Mouse (Mus musculus): ENCODE measurements around the gene Opcml. TPM values are rescaled to one million over a fixed set of nuclear protein-coding genes. Genes with fewer than 3 reads are reported as not detected.
A peak's percentile ranks its signal among the peaks of the same experiment; 100 is the strongest.

Opcml gene
- total RNA-seq (2014; rRNA removed) (128 and 140 TPM in 2 replicates), polyA plus RNA-seq (2015; fragmentation: Nextera tagmentation; extraction: Ambion mirVana) (34.0 and 48.3 TPM in 2 replicates)

DNA sequence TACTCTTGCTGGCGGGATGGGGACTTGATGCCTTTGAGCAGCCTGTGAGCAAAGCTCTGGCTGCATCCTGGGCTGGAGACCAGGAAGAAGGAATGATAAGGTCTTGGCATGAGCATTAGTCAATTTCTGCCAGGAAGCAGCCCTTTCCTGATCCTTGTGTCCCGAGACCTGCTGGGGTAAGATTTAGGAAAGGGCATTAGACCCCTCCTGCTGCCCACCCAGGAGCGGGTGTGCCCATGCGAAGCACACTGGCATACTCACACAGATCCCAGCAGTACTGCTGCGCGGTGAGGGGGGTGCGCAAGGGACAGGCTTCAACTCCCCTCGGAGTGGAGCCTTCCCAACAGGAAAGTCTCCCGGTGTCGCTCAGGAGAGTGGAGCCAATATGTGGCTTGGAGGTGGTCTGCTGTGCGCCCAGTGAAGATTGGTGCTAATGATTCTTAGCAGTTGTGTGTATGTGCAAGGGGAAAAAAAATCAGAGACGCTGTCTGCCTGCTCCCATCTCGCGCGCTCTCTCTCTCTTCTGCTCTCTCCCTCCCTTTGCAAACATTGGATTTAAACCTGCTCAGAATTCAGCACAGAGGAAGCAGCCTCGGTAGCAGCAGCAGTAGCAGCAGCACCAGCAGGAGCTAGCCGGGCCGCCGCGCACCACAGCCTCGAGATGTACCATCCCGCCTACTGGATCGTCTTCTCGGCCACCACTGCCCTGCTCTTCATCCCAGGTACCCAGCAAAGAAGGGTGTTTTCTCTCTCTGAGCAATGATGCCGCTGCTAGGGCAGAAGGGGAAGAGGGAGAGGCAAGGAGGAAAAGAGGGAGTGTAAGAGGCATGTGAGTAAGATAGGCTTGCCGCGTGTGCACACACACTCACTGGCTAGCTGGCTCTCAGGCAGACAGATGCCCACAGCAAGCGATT lies at the start of gene Opcml:
TSS of gene Opcml (plus strand) at position 51 of the 914 bp plus-strand sequence.
- ATAC-seq (peak; percentile 95), DNase-seq (peak; percentile 79)
- H3K4me1 ChIP-seq (ENCODE audit: insufficient read depth), result 0 out of 2 replicates have a peak, but pooled peaks cover 4% of the 10 kb centered on the region
- H3K4me3 ChIP-seq (ENCODE audit: low read depth, low read length), result peak within 1 kb of the TSS; percentile 63
- peak within 1 kb of the TSS; percentile 75 for H3K9ac ChIP-seq
- peak within 1 kb of the TSS; percentile 62 for H3K4me2 ChIP-seq (ENCODE audit: low read depth)
- WGBS, result 2% methylated on average over 28 of the region's 28 CpGs
- H3K9me3 ChIP-seq (ENCODE audit: low read length), result no peaks in the 10 kb centered on the region
- no peaks in the 10 kb centered on the region for H3K27me3 ChIP-seq (ENCODE audit: insufficient read depth, low read length)
- no peaks in the 10 kb centered on the region for H3K36me3 ChIP-seq (ENCODE audit: insufficient read depth)
- TF ChIP-seq CTCF (IDR thresholded peaks at IDR 0.05; ENCODE audit: low read depth), result no peak
- H3K27ac ChIP-seq (ENCODE audit: low read depth, low read length), result peak within 1 kb of the TSS; percentile 89

DNA sequence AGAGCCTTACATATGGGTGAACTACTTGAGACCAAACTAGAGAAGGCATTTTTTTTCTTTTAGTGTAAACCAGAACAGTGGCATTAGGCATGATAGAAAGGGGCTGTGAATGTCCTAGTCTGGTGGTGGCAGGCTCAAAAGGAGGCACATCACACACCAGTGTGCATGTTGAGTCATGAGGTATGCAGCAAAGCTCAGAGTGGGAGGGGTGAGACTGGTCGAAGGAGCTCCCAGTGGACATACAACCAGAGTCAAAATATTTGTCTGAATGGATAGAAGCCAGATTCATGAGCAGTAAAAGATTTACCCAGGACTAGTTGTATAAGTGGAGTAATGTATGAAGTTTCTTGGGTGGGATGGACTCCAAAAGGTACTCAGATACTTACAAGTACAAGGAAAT lies 31.9 kb upstream of the Opcml start:
- Histone ChIP-seq H3K27me3 (ENCODE audit: insufficient read depth, low read length) (no peaks in the 10 kb centered on the region), H3K27ac (ENCODE audit: low read depth, low read length) (no peak overlapping the region), H3K4me3 (ENCODE audit: low read depth, low read length) (no peak overlapping the region), H3K4me1 (ENCODE audit: insufficient read depth) (no peaks in the 10 kb centered on the region), H3K36me3 (ENCODE audit: insufficient read depth) (no peaks in the 10 kb centered on the region), H3K9me3 (ENCODE audit: low read length) (no peaks in the 10 kb centered on the region), H3K9ac (no peak overlapping the region), H3K4me2 (ENCODE audit: low read depth) (no peak overlapping the region)
- WGBS, result 87% methylated on average over 1 of the region's 1 CpGs
- DNase-seq (no peak), ATAC-seq (no peak)
- TF ChIP-seq CTCF (IDR thresholded peaks at IDR 0.05; ENCODE audit: low read depth), result no peak

DNA sequence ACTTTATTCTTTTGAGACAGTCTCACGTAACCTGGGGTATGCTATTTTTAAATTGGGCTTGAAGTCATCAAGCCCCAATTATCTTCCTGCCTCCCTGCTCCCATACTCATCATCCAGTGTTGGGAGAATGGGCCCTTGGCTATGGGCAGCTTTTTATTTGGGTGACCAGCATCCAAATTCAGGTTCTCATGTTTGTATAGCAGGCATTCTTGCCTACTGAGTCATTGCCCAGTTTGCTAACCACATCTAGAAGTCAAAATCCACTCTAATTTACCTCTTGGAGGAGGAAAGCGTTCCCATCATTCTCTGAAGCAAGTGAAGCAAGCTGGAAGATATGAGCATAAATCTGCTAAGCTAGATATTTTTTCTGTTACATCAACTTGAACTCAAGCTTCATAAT lies 29.4 kb upstream of the Opcml start:
- no peak for ATAC-seq
- no peak overlapping the region for H3K9ac ChIP-seq
- TF ChIP-seq CTCF (IDR thresholded peaks at IDR 0.05; ENCODE audit: low read depth), result no peak
- DNase-seq, result no peak
- H3K27ac ChIP-seq (ENCODE audit: low read depth, low read length), result no peak overlapping the region
- H3K4me2 ChIP-seq (ENCODE audit: low read depth), result no peak overlapping the region
- no peaks in the 10 kb centered on the region for H3K36me3 ChIP-seq (ENCODE audit: insufficient read depth)
- no peak overlapping the region for H3K4me3 ChIP-seq (ENCODE audit: low read depth, low read length)
- no peaks in the 10 kb centered on the region for H3K4me1 ChIP-seq (ENCODE audit: insufficient read depth)
- 87% methylated on average over 2 of the region's 2 CpGs for WGBS
- no peaks in the 10 kb centered on the region for H3K9me3 ChIP-seq (ENCODE audit: low read length)
- no peaks in the 10 kb centered on the region for H3K27me3 ChIP-seq (ENCODE audit: insufficient read depth, low read length)

DNA sequence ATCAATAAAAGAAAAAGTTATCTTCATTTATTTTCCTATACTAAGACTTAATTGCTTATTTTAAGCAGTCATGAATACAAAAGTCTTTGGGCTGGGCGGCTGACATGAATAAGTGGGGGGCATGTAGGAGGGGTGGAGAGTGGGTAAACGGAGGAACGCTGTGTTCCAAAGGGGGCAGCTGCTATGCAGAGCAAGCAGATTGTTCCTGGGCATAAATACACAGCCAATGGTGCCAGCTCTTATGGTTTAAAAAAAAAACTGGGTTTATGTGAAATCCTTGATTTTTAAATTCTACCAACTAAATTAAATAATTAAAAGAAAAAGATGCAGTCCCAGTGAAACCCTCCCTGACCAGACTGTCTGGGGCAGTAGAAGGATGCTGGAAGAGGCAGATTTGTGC lies 24.1 kb upstream of the Opcml start:
- Histone ChIP-seq H3K4me3 (ENCODE audit: low read depth, low read length) (no peak overlapping the region), H3K4me2 (ENCODE audit: low read depth) (no peak overlapping the region), H3K36me3 (ENCODE audit: insufficient read depth) (no peaks in the 10 kb centered on the region), H3K9me3 (ENCODE audit: low read length) (no peaks in the 10 kb centered on the region), H3K27me3 (ENCODE audit: insufficient read depth, low read length) (no peaks in the 10 kb centered on the region), H3K27ac (ENCODE audit: low read depth, low read length) (no peak overlapping the region), H3K9ac (no peak overlapping the region), H3K4me1 (ENCODE audit: insufficient read depth) (no peaks in the 10 kb centered on the region)
- ATAC-seq (peak; percentile 75), DNase-seq (peak; percentile 71)
- WGBS, result 38% methylated on average over 3 of the region's 3 CpGs
- TF ChIP-seq CTCF (IDR thresholded peaks at IDR 0.05; ENCODE audit: low read depth), result no peak

DNA sequence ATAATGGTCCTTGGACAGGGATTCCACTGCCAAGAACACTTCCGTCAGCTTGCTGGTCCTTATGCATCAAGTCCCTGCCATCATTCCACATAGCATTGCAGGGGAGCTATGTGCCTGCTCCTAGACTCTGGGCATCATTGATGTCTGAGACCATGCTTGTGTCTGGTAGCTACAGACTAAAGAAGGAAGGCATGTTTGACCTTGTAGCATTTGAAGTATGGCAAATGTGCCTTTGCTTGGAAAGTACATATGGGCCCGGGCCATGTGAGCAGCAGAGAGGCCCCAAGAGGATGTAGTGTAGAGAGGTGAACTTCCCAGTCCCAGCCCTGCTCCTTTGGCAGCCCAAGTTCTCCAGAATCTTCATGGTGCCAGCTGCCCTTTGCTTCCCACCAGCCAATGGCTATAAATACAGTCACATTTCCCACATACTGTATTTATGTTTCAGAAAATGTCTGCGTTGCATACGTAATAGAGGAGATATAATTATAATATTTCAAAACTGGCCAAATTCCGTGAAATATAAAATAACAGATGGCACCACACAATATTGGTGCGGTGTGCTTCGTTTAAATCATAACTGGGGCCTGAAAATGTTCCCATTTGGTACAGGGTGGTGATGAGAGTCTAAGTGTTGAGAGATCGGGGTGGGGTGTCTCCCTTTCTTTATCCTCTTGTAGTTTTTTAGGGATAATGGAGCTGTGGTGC lies 23.2 kb upstream of the Opcml start:
- 58% methylated on average over 8 of the region's 8 CpGs for WGBS

DNA sequence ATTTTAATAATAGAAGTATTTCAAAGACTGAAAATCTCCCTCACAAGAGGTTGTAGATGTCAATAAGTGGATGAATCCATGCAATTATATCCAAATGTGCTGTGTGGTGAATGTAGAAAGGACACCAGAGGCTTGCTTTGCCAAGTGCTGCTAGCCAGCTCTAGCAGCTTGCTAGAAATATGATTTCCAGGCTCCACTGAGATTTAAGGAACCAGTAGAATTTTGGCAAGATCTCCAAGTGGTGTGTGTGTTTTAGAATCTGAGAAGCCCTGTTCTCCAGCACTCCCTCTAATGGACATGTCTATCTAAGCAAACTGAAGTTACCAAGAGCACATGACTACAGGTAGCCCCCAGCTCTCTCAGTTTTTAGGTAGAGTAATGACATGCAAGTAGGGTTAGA lies 21.8 kb upstream of the Opcml start:
- no peak for ATAC-seq
- Histone ChIP-seq H3K9me3 (ENCODE audit: low read length) (no peaks in the 10 kb centered on the region), H3K4me1 (ENCODE audit: insufficient read depth) (no peaks in the 10 kb centered on the region), H3K4me3 (ENCODE audit: low read depth, low read length) (no peak overlapping the region), H3K4me2 (ENCODE audit: low read depth) (no peak overlapping the region), H3K9ac (no peak overlapping the region), H3K27me3 (ENCODE audit: insufficient read depth, low read length) (no peaks in the 10 kb centered on the region), H3K36me3 (ENCODE audit: insufficient read depth) (no peaks in the 10 kb centered on the region), H3K27ac (ENCODE audit: low read depth, low read length) (no peak overlapping the region)
- TF ChIP-seq CTCF (IDR thresholded peaks at IDR 0.05; ENCODE audit: low read depth), result no peak
- DNase-seq, result no peak

More for the DNA sequence above, 23.2 kb upstream of the Opcml start:
- no peak overlapping the region for H3K4me3 ChIP-seq (ENCODE audit: low read depth, low read length)
- H3K36me3 ChIP-seq (ENCODE audit: insufficient read depth), result no peaks in the 10 kb centered on the region
- H3K4me1 ChIP-seq (ENCODE audit: insufficient read depth), result no peaks in the 10 kb centered on the region
- no peak overlapping the region for H3K9ac ChIP-seq
- DNase-seq (peak; percentile 50), ATAC-seq (peak; percentile 47)
- no peaks in the 10 kb centered on the region for H3K27me3 ChIP-seq (ENCODE audit: insufficient read depth, low read length)
- H3K4me2 ChIP-seq (ENCODE audit: low read depth), result no peak overlapping the region
- H3K9me3 ChIP-seq (ENCODE audit: low read length), result no peaks in the 10 kb centered on the region
- H3K27ac ChIP-seq (ENCODE audit: low read depth, low read length), result peak overlapping the region; percentile 17; the same call in 1 of the 2 replicates
- TF ChIP-seq CTCF (IDR thresholded peaks at IDR 0.05; ENCODE audit: low read depth), result no peak

Data from forebrain, postnatal 0 days (tissue).